Mouse (Mus musculus): ENCODE results near the gene Rdh7. TPM values are rescaled to one million over a fixed set of nuclear protein-coding genes. Genes with fewer than 3 reads are reported as not detected.
"Not testable (repeated sequence)": the region's sequence is repeated elsewhere in the genome, so short reads cannot be mapped to it uniquely, and the experiment has no call there.

The Rdh7 gene
- total and polyA plus RNA-seq, 3 experiments, result not detected

- DNase-seq (ENCODE audit: low spot score) (no peak), ATAC-seq (ENCODE audit: extremely low read depth, insufficient number of reproducible peaks, low FRiP score, poor library complexity, severe bottlenecking) (no peak)
- H3K36me3 ChIP-seq (replicated peaks), result no peaks in the 10 kb centered on the region
- no peak overlapping the region for H3K4me3 ChIP-seq (ENCODE audit: low read depth, low read length)
- TF ChIP-seq POLR2AphosphoS5 (IDR thresholded peaks at IDR 0.05; ENCODE audit: insufficient replicate concordance, low read depth, low read length) (no peak), GATA1 (IDR thresholded peaks at IDR 0.05; ENCODE audit: borderline replicate concordance, low read length) (no peak), TAL1 (conservative IDR thresholded peaks at IDR 0.05; ENCODE audit: low read depth, low read length) (no peak), GATA2 (IDR thresholded peaks at IDR 0.05; ENCODE audit: borderline replicate concordance, low read depth, low read length) (no peak), CTCF (IDR thresholded peaks at IDR 0.05; ENCODE audit: low read depth, low read length) (no peak)
- peaks cover 18% of the 10 kb centered on the region for H3K9me3 ChIP-seq (replicated peaks)
- H3K4me1 ChIP-seq (ENCODE audit: insufficient read depth, low read depth, low read length), result no peaks in the 10 kb centered on the region
- no peaks in the 10 kb centered on the region for H3K27me3 ChIP-seq (ENCODE audit: insufficient read depth, low read length)
These were observed 53.3 kb downstream of the Rdh7 start for GRCm38 (mm10) chr10:127835292-127835691.

- H3K4me1 ChIP-seq (ENCODE audit: insufficient read depth, low read depth, low read length); H3K36me3 ChIP-seq (replicated peaks); H3K4me3 ChIP-seq (ENCODE audit: low read depth, low read length); DNase-seq (ENCODE audit: low spot score); H3K27me3 ChIP-seq (ENCODE audit: insufficient read depth, low read length); ATAC-seq (ENCODE audit: extremely low read depth, insufficient number of reproducible peaks, low FRiP score, poor library complexity, severe bottlenecking): not testable (repeated sequence)
- peaks cover 18% of the 10 kb centered on the region for H3K9me3 ChIP-seq (replicated peaks)
These were observed 54.4 kb downstream of the Rdh7 start for GRCm38 (mm10) chr10:127834186-127834585.

Other genes starting within 250 kb of the Rdh7 start
- gene Stat6, start 245.8 kb downstream of the Rdh7 start, total RNA-seq (2014; fragmentation: Nextera tagmentation), result 44.0 and 55.0 TPM in 2 replicates
- gene Stat6, start 245.8 kb downstream of the Rdh7 start, total RNA-seq (2017), result 84.0 and 90.5 TPM in 2 replicates
- gene Stat6, start 245.8 kb downstream of the Rdh7 start, polyA plus RNA-seq (2012), result 65.5 and 69.5 TPM in 2 replicates
- 41.9 and 57.6 TPM in 2 replicates for gene Nemp1, start 221.9 kb downstream of the Rdh7 start, total RNA-seq (2014; fragmentation: Nextera tagmentation)
- gene Nemp1, start 221.9 kb downstream of the Rdh7 start, total RNA-seq (2017), result 36.2 and 40.4 TPM in 2 replicates
- 5.5 and 5.6 TPM in 2 replicates for gene Nemp1, start 221.9 kb downstream of the Rdh7 start, polyA plus RNA-seq (2012)
- 28.6 and 31.6 TPM in 2 replicates for gene Nab2, start 220.2 kb downstream of the Rdh7 start, total RNA-seq (2014; fragmentation: Nextera tagmentation)
- 41.0 and 41.8 TPM in 2 replicates for gene Nab2, start 220.2 kb downstream of the Rdh7 start, total RNA-seq (2017)
- gene Nab2, start 220.2 kb downstream of the Rdh7 start, polyA plus RNA-seq (2012), result 92.3 and 106 TPM in 2 replicates
- 0.23 and 3.1 TPM in 2 replicates for gene Myo1a, start 183.6 kb downstream of the Rdh7 start, total RNA-seq (2014; fragmentation: Nextera tagmentation)
- gene Myo1a, start 183.6 kb downstream of the Rdh7 start, total RNA-seq (2017), result 0.16 and 0.23 TPM in 2 replicates
- gene Myo1a, start 183.6 kb downstream of the Rdh7 start, polyA plus RNA-seq (2012), result 0.09 TPM in 1 of 2 replicates, not detected in the other
- not detected in 2 replicates for gene Tac2, start 164.3 kb downstream of the Rdh7 start, total RNA-seq (2014; fragmentation: Nextera tagmentation)
- gene Tac2, start 164.3 kb downstream of the Rdh7 start, total RNA-seq (2017), result not detected in 2 replicates
- not detected in 2 replicates for gene Tac2, start 164.3 kb downstream of the Rdh7 start, polyA plus RNA-seq (2012)
- 16.1 and 17.2 TPM in 2 replicates for gene Zbtb39, start 149.3 kb downstream of the Rdh7 start, total RNA-seq (2014; fragmentation: Nextera tagmentation)
- gene Zbtb39, start 149.3 kb downstream of the Rdh7 start, total RNA-seq (2017), result 3.9 and 4.0 TPM in 2 replicates
- 3.0 and 3.6 TPM in 2 replicates for gene Zbtb39, start 149.3 kb downstream of the Rdh7 start, polyA plus RNA-seq (2012)
- gene Gpr182, start 137.1 kb downstream of the Rdh7 start, total RNA-seq (2014; fragmentation: Nextera tagmentation), result not detected in 2 replicates
- gene Gpr182, start 137.1 kb downstream of the Rdh7 start, total RNA-seq (2017), result 0.17 TPM in 1 of 2 replicates, not detected in the other
- gene Gpr182, start 137.1 kb downstream of the Rdh7 start, polyA plus RNA-seq (2012), result not detected in 2 replicates
- 0.30 TPM in 1 of 2 replicates, not detected in the other for gene Rdh1, start 129.1 kb downstream of the Rdh7 start, total RNA-seq (2014; fragmentation: Nextera tagmentation)
- 0.05 and 0.06 TPM in 2 replicates for gene Rdh1, start 129.1 kb downstream of the Rdh7 start, total RNA-seq (2017)
- not detected in 2 replicates for gene Rdh1, start 129.1 kb downstream of the Rdh7 start, polyA plus RNA-seq (2012)
- not detected in 2 replicates for gene Rdh16f1, start 129.0 kb downstream of the Rdh7 start, total RNA-seq (2014; fragmentation: Nextera tagmentation)
- gene Rdh16f1, start 129.0 kb downstream of the Rdh7 start, total RNA-seq (2017), result not detected in 2 replicates
- not detected in 2 replicates for gene Rdh16f1, start 129.0 kb downstream of the Rdh7 start, polyA plus RNA-seq (2012)
- gene Rdh9, start 112.4 kb downstream of the Rdh7 start, total RNA-seq (2014; fragmentation: Nextera tagmentation), result not detected in 2 replicates
- 0.16 and 0.29 TPM in 2 replicates for gene Rdh9, start 112.4 kb downstream of the Rdh7 start, total RNA-seq (2017)
- gene Rdh9, start 112.4 kb downstream of the Rdh7 start, polyA plus RNA-seq (2012), result not detected in 2 replicates
- gene Rdh16, start 87.7 kb downstream of the Rdh7 start, total RNA-seq (2014; fragmentation: Nextera tagmentation), result not detected in 2 replicates
- 0.06 and 0.16 TPM in 2 replicates for gene Rdh16, start 87.7 kb downstream of the Rdh7 start, total RNA-seq (2017)
- gene Rdh16, start 87.7 kb downstream of the Rdh7 start, polyA plus RNA-seq (2012), result not detected in 2 replicates
- not detected in 2 replicates for gene Rdh19, start 38.9 kb downstream of the Rdh7 start, total RNA-seq (2014; fragmentation: Nextera tagmentation)
- gene Rdh19, start 38.9 kb downstream of the Rdh7 start, total RNA-seq (2017), result 0.11 TPM in 1 of 2 replicates, not detected in the other
- gene Rdh19, start 38.9 kb downstream of the Rdh7 start, polyA plus RNA-seq (2012), result not detected in 2 replicates
- gene Rdh16f2, start 22.3 kb downstream of the Rdh7 start, total RNA-seq (2014; fragmentation: Nextera tagmentation), result 0.97 TPM in 1 of 2 replicates, not detected in the other
- 0.23 and 0.87 TPM in 2 replicates for gene Rdh16f2, start 22.3 kb downstream of the Rdh7 start, total RNA-seq (2017)
- 0.07 TPM in 1 of 2 replicates, not detected in the other for gene Rdh16f2, start 22.3 kb downstream of the Rdh7 start, polyA plus RNA-seq (2012)
- not detected in 2 replicates for gene Sdr9c7, start 9.7 kb upstream of the Rdh7 start, total RNA-seq (2014; fragmentation: Nextera tagmentation)
- gene Sdr9c7, start 9.7 kb upstream of the Rdh7 start, total RNA-seq (2017), result 0.05 TPM in 1 of 2 replicates, not detected in the other
- not detected in 2 replicates for gene Sdr9c7, start 9.7 kb upstream of the Rdh7 start, polyA plus RNA-seq (2012)
- gene Hsd17b6, start 118.8 kb upstream of the Rdh7 start, total RNA-seq (2014; fragmentation: Nextera tagmentation), result not detected in 2 replicates
- 0.05 TPM in 1 of 2 replicates, not detected in the other for gene Hsd17b6, start 118.8 kb upstream of the Rdh7 start, total RNA-seq (2017)
- gene Hsd17b6, start 118.8 kb upstream of the Rdh7 start, polyA plus RNA-seq (2012), result not detected in 2 replicates
- 83.3 and 97.0 TPM in 2 replicates for gene Prim1, start 126.4 kb upstream of the Rdh7 start, total RNA-seq (2014; fragmentation: Nextera tagmentation)
- 134 TPM in 2 replicates for gene Prim1, start 126.4 kb upstream of the Rdh7 start, total RNA-seq (2017)
- gene Prim1, start 126.4 kb upstream of the Rdh7 start, polyA plus RNA-seq (2012), result 3.7 and 5.8 TPM in 2 replicates
- gene Naca, start 146.8 kb upstream of the Rdh7 start, total RNA-seq (2014; fragmentation: Nextera tagmentation), result 544 and 609 TPM in 2 replicates
- 1,963 and 1,995 TPM in 2 replicates for gene Naca, start 146.8 kb upstream of the Rdh7 start, total RNA-seq (2017)
- 99.4 and 167 TPM in 2 replicates for gene Naca, start 146.8 kb upstream of the Rdh7 start, polyA plus RNA-seq (2012)
- 209 and 228 TPM in 2 replicates for gene Ptges3, start 170.1 kb upstream of the Rdh7 start, total RNA-seq (2014; fragmentation: Nextera tagmentation)
- 269 and 315 TPM in 2 replicates for gene Ptges3, start 170.1 kb upstream of the Rdh7 start, total RNA-seq (2017)
- 268 and 269 TPM in 2 replicates for gene Ptges3, start 170.1 kb upstream of the Rdh7 start, polyA plus RNA-seq (2012)
- 2,076 and 2,077 TPM in 2 replicates for gene Atp5b, start 194.5 kb upstream of the Rdh7 start, total RNA-seq (2014; fragmentation: Nextera tagmentation)
- 2,841 and 2,974 TPM in 2 replicates for gene Atp5b, start 194.5 kb upstream of the Rdh7 start, total RNA-seq (2017)
- 1,412 and 1,783 TPM in 2 replicates for gene Atp5b, start 194.5 kb upstream of the Rdh7 start, polyA plus RNA-seq (2012)
- gene Baz2a, start 202.8 kb upstream of the Rdh7 start, total RNA-seq (2014; fragmentation: Nextera tagmentation), result 102 and 116 TPM in 2 replicates
- gene Baz2a, start 202.8 kb upstream of the Rdh7 start, total RNA-seq (2017), result 14.8 and 16.6 TPM in 2 replicates
- 24.8 and 34.7 TPM in 2 replicates for gene Baz2a, start 202.8 kb upstream of the Rdh7 start, polyA plus RNA-seq (2012)